Mouse (Mus musculus): Measurements from ENCODE around the gene Igsf9.

DNA sequence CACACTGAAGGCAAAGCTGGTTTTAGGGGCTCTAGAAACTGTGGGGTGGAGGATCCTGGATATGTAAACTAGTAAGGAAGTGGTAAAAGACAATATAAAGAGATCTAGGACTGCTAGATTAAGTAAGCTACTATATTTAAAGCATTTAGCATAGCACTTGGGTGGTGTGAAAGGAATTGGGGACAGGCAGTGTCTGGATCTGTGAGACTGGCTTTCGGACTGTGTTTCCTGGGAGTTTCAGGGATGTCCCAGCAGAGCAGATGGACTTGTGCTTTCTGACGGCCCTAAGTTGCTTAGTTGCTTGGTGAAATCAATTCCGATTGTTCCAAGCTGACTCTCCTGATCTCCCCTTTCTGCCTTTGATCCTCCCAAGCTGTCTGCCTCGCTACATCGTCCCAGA, 5.1 kb downstream of the Igsf9 start:
- TF ChIP-seq CTCF (IDR thresholded peaks at IDR 0.05; ENCODE audit: control insufficient read depth, insufficient read depth, insufficient read length) (no peak), USF1 (IDR thresholded peaks at IDR 0.05; ENCODE audit: low read depth) (no peak), MAX (IDR thresholded peaks at IDR 0.05) (no peak), MYOD1 (IDR thresholded peaks at IDR 0.05; ENCODE audit: control insufficient read depth, insufficient read length, low read depth) (no peak), CEBPB (IDR thresholded peaks at IDR 0.05; ENCODE audit: low read depth) (no peak)

Measured in C2C12 (cell line).